Mouse (Mus musculus): Measurements from ENCODE around the gene Plekhb2. TPM values are rescaled to one million over a fixed set of nuclear protein-coding genes. Genes with fewer than 3 reads are reported as not detected.
A peak's percentile ranks its signal among the peaks of the same experiment; 100 is the strongest.

Plekhb2 gene
- polyA plus RNA-seq, 1 experiment = 209 TPM

DNA sequence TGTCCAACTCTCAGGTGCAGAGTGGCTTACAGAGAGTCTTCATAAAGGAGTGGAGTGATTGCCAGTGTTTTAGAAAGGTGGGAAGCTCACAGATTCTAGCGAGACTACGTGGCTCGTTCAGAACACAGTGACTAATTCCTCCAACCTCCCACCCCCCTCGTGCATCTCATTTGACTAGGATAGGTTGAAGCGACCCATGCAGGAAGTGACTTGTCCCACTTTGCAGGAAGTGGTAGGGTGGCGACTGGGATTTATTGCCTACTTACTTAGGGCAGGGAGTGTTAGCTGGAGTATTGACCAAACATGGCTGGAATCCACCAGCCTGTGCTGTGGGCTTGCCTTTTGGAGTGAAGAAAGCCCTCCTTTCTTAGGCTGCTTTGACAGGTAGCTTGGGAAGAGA is 1.8 kb downstream of the Plekhb2 start:
- DNase-seq = no peak
- 48% methylated on average over 6 of the region's 6 CpGs for WGBS
- H3K27ac ChIP-seq (ENCODE audit: insufficient read depth, low read length) = no peak overlapping the region
- TF ChIP-seq CTCF (IDR thresholded peaks at IDR 0.05; ENCODE audit: borderline replicate concordance, insufficient read depth, low read depth, low read length) = no peak
- no peak for TF ChIP-seq POLR2A (IDR thresholded peaks at IDR 0.05; ENCODE audit: borderline replicate concordance, insufficient read depth, low read length)
- H3K4me1 ChIP-seq (ENCODE audit: control insufficient read depth, insufficient read depth, low read length) = peaks cover 14% of the 10 kb centered on the region
- peak overlapping the region; percentile 6 for H3K4me3 ChIP-seq (replicated peaks; ENCODE audit: insufficient read depth, low read depth, low read length)
- no peaks in the 10 kb centered on the region for H3K27me3 ChIP-seq (ENCODE audit: control insufficient read depth, insufficient read depth, low read length)

DNA sequence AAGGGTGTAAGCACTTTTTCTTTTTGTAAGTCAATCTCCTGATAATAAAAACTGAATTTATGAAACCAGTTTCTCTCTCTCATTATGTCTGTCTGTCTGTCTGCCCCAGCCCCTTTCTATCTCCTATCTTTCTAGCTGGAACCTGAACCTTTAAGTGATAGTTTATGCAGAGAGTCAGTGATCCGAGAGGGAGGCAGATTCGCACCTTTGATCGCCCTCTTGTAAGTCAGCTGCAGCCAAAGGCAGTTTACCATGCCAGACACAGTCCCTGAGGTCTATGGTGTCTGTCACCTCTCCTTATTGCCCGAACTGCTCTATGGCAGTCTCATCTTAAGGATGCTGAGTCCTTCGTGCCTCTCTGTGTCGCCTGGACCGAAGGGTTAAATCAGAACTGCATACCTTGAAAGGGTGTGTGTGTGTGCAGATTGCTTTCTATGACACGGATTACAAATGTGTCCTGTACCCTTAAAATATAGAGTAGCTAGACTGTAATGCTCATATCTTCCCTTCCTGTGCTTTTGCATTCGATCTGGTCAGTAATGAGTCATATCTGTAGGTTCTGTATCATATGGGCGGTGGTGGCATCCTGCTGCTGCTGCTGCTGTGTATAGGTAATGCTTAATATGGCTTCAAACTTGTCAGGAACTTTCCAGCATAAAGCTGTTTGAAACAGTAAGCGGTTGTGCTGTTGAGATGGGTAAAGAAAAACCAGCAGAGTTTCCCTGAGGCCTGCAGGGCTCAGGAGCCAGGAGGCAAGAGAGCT is 2.5 kb downstream of the Plekhb2 start:
- no peak for TF ChIP-seq POLR2A (IDR thresholded peaks at IDR 0.05; ENCODE audit: borderline replicate concordance, insufficient read depth, low read length)
- no peak for TF ChIP-seq CTCF (IDR thresholded peaks at IDR 0.05; ENCODE audit: borderline replicate concordance, insufficient read depth, low read depth, low read length)
- Histone ChIP-seq H3K27me3 (ENCODE audit: control insufficient read depth, insufficient read depth, low read length) (no peaks in the 10 kb centered on the region), H3K27ac (ENCODE audit: insufficient read depth, low read length) (no peak overlapping the region), H3K4me1 (ENCODE audit: control insufficient read depth, insufficient read depth, low read length) (peaks cover 14% of the 10 kb centered on the region), H3K4me3 (replicated peaks; ENCODE audit: insufficient read depth, low read depth, low read length) (no peak overlapping the region)
- DNase-seq = no peak
- 49% methylated on average over 11 of the region's 11 CpGs for WGBS

GRCm38 (mm10) chr1:34853786-34854185 is 4.0 kb downstream of the Plekhb2 start:
- Histone ChIP-seq H3K4me1 (ENCODE audit: control insufficient read depth, insufficient read depth, low read length) (peaks cover 14% of the 10 kb centered on the region), H3K27me3 (ENCODE audit: control insufficient read depth, insufficient read depth, low read length) (no peaks in the 10 kb centered on the region), H3K4me3 (replicated peaks; ENCODE audit: insufficient read depth, low read depth, low read length) (no peak overlapping the region), H3K27ac (ENCODE audit: insufficient read depth, low read length) (no peak overlapping the region)
- no peak for DNase-seq
- no peak for TF ChIP-seq POLR2A (IDR thresholded peaks at IDR 0.05; ENCODE audit: borderline replicate concordance, insufficient read depth, low read length)
- TF ChIP-seq CTCF (IDR thresholded peaks at IDR 0.05; ENCODE audit: borderline replicate concordance, insufficient read depth, low read depth, low read length) = no peak
- WGBS = 94% methylated on average over 2 of the region's 2 CpGs

GRCm38 (mm10) chr1:34855056-34855739 is 5.4 kb downstream of the Plekhb2 start:
- no peaks in the 10 kb centered on the region for H3K27me3 ChIP-seq (ENCODE audit: control insufficient read depth, insufficient read depth, low read length)
- peaks cover 14% of the 10 kb centered on the region for H3K4me1 ChIP-seq (ENCODE audit: control insufficient read depth, insufficient read depth, low read length)
- no peak overlapping the region for H3K27ac ChIP-seq (ENCODE audit: insufficient read depth, low read length)
- TF ChIP-seq CTCF (IDR thresholded peaks at IDR 0.05; ENCODE audit: borderline replicate concordance, insufficient read depth, low read depth, low read length) = no peak
- no peak for TF ChIP-seq POLR2A (IDR thresholded peaks at IDR 0.05; ENCODE audit: borderline replicate concordance, insufficient read depth, low read length)
- H3K4me3 ChIP-seq (replicated peaks; ENCODE audit: insufficient read depth, low read depth, low read length) = no peak overlapping the region
- no peak for DNase-seq
- WGBS = 78% methylated on average over 12 of the region's 12 CpGs

DNA sequence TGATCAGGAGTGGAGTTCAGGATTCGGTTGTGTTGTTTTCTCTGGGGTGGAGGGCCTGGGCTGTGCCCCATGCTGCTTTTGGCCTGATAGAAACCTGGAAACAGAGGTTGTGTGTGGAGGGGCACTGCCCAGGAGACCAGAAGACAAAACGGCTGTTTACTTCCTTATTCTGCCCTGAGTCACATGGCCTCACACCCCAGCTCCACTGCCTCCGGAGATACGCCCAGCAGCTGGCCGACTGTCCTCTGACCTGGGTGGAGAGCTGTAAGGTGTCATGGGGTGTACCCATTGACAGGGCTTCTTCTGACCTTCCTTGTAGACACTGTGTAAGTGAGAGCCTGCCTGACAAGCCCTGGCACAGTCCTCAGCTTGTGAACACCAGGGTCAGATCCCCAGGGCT is 8.9 kb downstream of the Plekhb2 start:
- Histone ChIP-seq H3K4me1 (ENCODE audit: control insufficient read depth, insufficient read depth, low read length) (peaks cover 3% of the 10 kb centered on the region; the same call in 1 of the 2 replicates), H3K4me3 (replicated peaks; ENCODE audit: insufficient read depth, low read depth, low read length) (no peak overlapping the region), H3K27me3 (ENCODE audit: control insufficient read depth, insufficient read depth, low read length) (no peaks in the 10 kb centered on the region), H3K27ac (ENCODE audit: insufficient read depth, low read length) (no peak overlapping the region)
- WGBS = 64% methylated on average over 5 of the region's 5 CpGs
- DNase-seq = no peak
- TF ChIP-seq CTCF (IDR thresholded peaks at IDR 0.05; ENCODE audit: borderline replicate concordance, insufficient read depth, low read depth, low read length) (no peak), POLR2A (IDR thresholded peaks at IDR 0.05; ENCODE audit: borderline replicate concordance, insufficient read depth, low read length) (no peak)

DNA sequence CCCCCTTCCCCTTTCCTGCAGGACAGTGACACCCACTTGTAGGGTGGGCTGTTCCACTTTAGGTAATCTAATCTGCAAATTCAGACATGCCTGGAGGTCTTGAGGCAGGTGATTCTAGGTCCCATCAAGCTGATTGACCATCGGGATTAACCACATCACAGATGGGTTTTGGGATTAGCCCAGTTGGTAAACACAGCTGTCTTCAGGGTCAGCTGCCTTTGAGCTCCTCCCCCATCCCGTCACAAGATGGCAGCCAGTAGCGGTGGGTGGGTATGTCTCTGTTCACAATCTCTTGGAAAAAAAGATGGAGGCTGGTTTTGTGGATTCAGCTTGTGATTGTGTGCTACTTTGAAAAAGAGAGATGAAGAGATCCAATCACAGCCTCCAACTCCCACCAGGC is 10.0 kb downstream of the Plekhb2 start:
- Histone ChIP-seq H3K4me3 (replicated peaks; ENCODE audit: insufficient read depth, low read depth, low read length) (no peak overlapping the region), H3K27me3 (ENCODE audit: control insufficient read depth, insufficient read depth, low read length) (no peaks in the 10 kb centered on the region), H3K27ac (ENCODE audit: insufficient read depth, low read length) (no peak overlapping the region), H3K4me1 (ENCODE audit: control insufficient read depth, insufficient read depth, low read length) (peaks cover 3% of the 10 kb centered on the region; the same call in 1 of the 2 replicates)
- TF ChIP-seq CTCF (IDR thresholded peaks at IDR 0.05; ENCODE audit: borderline replicate concordance, insufficient read depth, low read depth, low read length) (no peak), POLR2A (IDR thresholded peaks at IDR 0.05; ENCODE audit: borderline replicate concordance, insufficient read depth, low read length) (no peak)
- no peak for DNase-seq
- WGBS = 80% methylated on average over 3 of the region's 3 CpGs

- no peaks in the 10 kb centered on the region for H3K27me3 ChIP-seq (ENCODE audit: control insufficient read depth, insufficient read depth, low read length)
- TF ChIP-seq POLR2A (IDR thresholded peaks at IDR 0.05; ENCODE audit: borderline replicate concordance, insufficient read depth, low read length) = no peak
- no peak for TF ChIP-seq CTCF (IDR thresholded peaks at IDR 0.05; ENCODE audit: borderline replicate concordance, insufficient read depth, low read depth, low read length)
- no peaks in the 10 kb centered on the region; the same call in 1 of the 2 replicates for H3K4me1 ChIP-seq (ENCODE audit: control insufficient read depth, insufficient read depth, low read length)
- H3K27ac ChIP-seq (ENCODE audit: insufficient read depth, low read length) = no peak overlapping the region
- 75% methylated on average over 7 of the region's 7 CpGs for WGBS
- DNase-seq = no peak
- no peak overlapping the region for H3K4me3 ChIP-seq (replicated peaks; ENCODE audit: insufficient read depth, low read depth, low read length)
These were observed 10.4 kb downstream of the Plekhb2 start for GRCm38 (mm10) chr1:34860205-34860604.

DNA sequence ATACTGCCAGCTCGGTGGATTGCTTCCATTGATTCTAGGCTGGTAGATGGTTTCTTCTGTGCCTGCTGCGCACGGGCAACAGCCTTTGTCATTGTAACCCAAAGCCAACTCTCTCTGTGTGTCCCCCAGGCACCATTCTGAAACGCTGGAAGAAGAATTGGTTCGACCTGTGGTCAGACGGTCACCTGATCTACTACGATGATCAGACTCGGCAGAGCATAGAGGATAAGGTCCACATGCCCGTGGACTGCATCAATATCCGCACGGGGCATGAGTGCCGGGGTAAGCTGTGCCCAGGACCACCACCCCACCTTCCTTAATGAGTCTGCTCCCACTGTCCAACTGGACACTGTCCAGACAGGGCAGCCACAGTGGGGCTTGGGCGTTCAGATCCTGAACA is 13.1 kb downstream of the Plekhb2 start:
- TF ChIP-seq POLR2A (IDR thresholded peaks at IDR 0.05; ENCODE audit: borderline replicate concordance, insufficient read depth, low read length) (no peak), CTCF (IDR thresholded peaks at IDR 0.05; ENCODE audit: borderline replicate concordance, insufficient read depth, low read depth, low read length) (no peak)
- no peaks in the 10 kb centered on the region for H3K4me1 ChIP-seq (ENCODE audit: control insufficient read depth, insufficient read depth, low read length)
- H3K27ac ChIP-seq (ENCODE audit: insufficient read depth, low read length) = no peak overlapping the region
- WGBS = 85% methylated on average over 13 of the region's 13 CpGs
- no peaks in the 10 kb centered on the region for H3K27me3 ChIP-seq (ENCODE audit: control insufficient read depth, insufficient read depth, low read length)
- H3K4me3 ChIP-seq (replicated peaks; ENCODE audit: insufficient read depth, low read depth, low read length) = no peak overlapping the region
- DNase-seq = no peak
